Mouse (Mus musculus) kidney, adult 2 months (tissue): ENCODE results near the gene Kdm1a. TPM values are rescaled to one million over a fixed set of nuclear protein-coding genes. Genes with fewer than 3 reads are reported as not detected.
A peak's percentile ranks its signal among the peaks of the same experiment; 100 is the strongest.

ENCODE experiments used
- DNase-seq: peaks from one replicate; pipeline ENCODE4 v3.0.0; 2021
- H3K27ac ChIP-seq: fragments of 200-500 bp; 2 replicates; pipeline ENCODE4 v1.5.1; 2012; ENCODE audit warnings: low read depth, low read length, control low read depth, inconsistent platforms; ENCODE audit not compliant: insufficient read depth
- H3K27me3 ChIP-seq: fragments of 200-500 bp; replicated peaks from 2 replicates; pipeline ENCODE4 v1.6.1; 2012; ENCODE audit warnings: mild to moderate bottlenecking, moderate library complexity, low read length, inconsistent platforms; ENCODE audit not compliant: control insufficient read depth, insufficient read depth
- H3K36me3 ChIP-seq: fragments of 200-500 bp; 2 replicates; pipeline ENCODE4 v1.6.1; 2012; ENCODE audit warnings: mild to moderate bottlenecking, moderate library complexity, low read length, inconsistent platforms; ENCODE audit not compliant: control insufficient read depth, insufficient read depth
- H3K4me1 ChIP-seq: fragments of 200-500 bp; 2 replicates; pipeline ENCODE4 v1.6.1; 2011; ENCODE audit warnings: low read length; ENCODE audit not compliant: control insufficient read depth, insufficient read depth
- H3K4me3 ChIP-seq: fragments of 200-500 bp; 2 replicates; pipeline ENCODE4 v1.5.1; 2011; ENCODE audit warnings: mild to moderate bottlenecking, low read depth, low read length, control low read depth; ENCODE audit not compliant: insufficient read depth
- CTCF ChIP-seq: fragments of 200-500 bp; conservative IDR thresholded peaks from 2 replicates; pipeline ENCODE4 v1.5.1; 2011; ENCODE audit warnings: low read depth, mild to moderate bottlenecking, control low read depth, low read length, moderate library complexity, mixed read lengths; ENCODE audit not compliant: insufficient read depth, insufficient read length
- POLR2A ChIP-seq: fragments of 200-500 bp; IDR thresholded peaks from one replicate; pipeline ENCODE4 v1.6.1; 2011; ENCODE audit warnings: low read depth, low read length, control low read depth
- WGBS: fragments of 180-500 bp; shearing (Covaris S2); methylation state at CpG from one replicate; pipeline ENCODE4 v1.1.7; 2018; 5-methylcytosine and 5-hydroxymethylcytosine counted together
- polyA plus RNA-seq: library from polyadenylated mRNA; depleted of rRNA; stranded (reverse); fragments of >200 nt; gene quantifications from 2 replicates; pipeline ENCODE4 v1.2.3, GENCODE M21; 2012

Gene Kdm1a
- polyA plus RNA-seq, 1 experiment, result 21.0 TPM

DNA sequence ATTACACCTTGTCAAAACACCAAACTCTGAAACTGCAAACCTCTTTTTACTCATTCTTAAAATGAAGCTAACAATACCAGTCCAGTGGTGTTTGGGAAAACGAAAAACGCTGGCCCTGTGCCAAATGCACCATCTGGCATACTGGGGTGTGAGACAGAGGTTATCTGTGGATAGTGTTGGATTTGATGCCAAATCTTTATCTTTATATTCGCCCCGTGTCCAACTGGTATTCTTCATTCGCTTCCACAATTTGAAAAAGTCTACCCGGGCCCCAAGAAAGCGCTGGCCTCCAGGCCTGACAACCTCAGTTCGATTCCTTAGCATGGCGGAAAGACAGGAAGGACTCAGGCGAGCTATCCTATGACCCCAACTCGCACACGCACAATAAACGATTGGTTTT, 1.0 kb downstream of the Kdm1a start:
- peak; percentile 49 for DNase-seq
- Histone ChIP-seq H3K27me3 (no peaks in the 10 kb centered on the region), H3K4me1 (peaks cover 7% of the 10 kb centered on the region; the same call in 1 of the 2 replicates), H3K27ac (no peak overlapping the region), H3K36me3 (no peaks in the 10 kb centered on the region), H3K4me3 (peak overlapping the region; percentile 95)
- TF ChIP-seq POLR2A (no peak), CTCF (no peak)
- WGBS, result under 1% methylated on average over 13 of the region's 13 CpGs

DNA sequence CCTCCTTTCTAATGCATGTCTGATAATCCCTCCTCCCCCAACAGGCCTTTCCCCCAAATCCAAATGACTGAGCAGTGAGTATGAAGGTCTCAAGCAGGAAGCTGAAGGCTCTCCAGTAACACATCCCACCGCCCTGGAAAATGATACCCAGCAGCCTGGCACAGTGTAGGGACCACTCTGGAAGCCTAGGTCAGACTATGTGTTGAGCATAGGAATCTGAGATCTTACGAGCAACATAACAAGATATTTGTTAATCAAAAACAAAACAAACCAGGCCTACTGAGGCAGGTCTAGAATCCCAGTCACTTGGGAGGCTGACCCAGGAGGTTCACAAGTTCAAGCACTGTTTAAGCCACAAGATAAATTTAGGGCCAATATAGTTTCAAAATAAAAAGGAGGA, 2.0 kb downstream of the Kdm1a start:
- H3K4me1 ChIP-seq, result peaks cover 7% of the 10 kb centered on the region; the same call in 1 of the 2 replicates
- H3K4me3 ChIP-seq, result no peak overlapping the region
- no peak for DNase-seq
- TF ChIP-seq POLR2A (no peak), CTCF (no peak)
- H3K36me3 ChIP-seq, result no peaks in the 10 kb centered on the region
- no peaks in the 10 kb centered on the region for H3K27me3 ChIP-seq
- H3K27ac ChIP-seq, result no peak overlapping the region
- 52% methylated on average over 2 of the region's 2 CpGs for WGBS

DNA sequence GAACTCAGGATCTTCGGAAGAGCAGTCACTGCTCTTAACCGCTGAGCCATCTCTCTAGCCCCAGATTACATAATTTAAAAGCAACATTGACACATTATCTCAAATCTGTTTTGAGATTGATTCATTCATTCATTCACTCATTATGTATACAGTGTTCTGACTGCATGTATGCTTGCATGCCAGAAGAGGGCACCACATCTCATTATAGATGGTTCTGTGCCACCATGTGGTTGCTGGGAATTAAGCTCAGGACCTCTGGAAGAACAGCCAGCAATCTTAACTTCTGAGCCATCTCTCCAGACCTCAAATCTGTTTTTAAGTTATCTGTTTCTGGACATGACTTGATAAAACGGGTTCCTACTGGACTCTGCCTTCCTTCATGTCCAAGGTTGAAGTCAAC, 2.7 kb downstream of the Kdm1a start:
- Histone ChIP-seq H3K4me3 (no peak overlapping the region), H3K36me3 (no peaks in the 10 kb centered on the region), H3K27ac (no peak overlapping the region), H3K27me3 (no peaks in the 10 kb centered on the region), H3K4me1 (peaks cover 10% of the 10 kb centered on the region; the same call in 1 of the 2 replicates)
- DNase-seq, result no peak
- WGBS, result 97% methylated on average over 3 of the region's 3 CpGs
- no peak for TF ChIP-seq POLR2A
- no peak for TF ChIP-seq CTCF

DNA sequence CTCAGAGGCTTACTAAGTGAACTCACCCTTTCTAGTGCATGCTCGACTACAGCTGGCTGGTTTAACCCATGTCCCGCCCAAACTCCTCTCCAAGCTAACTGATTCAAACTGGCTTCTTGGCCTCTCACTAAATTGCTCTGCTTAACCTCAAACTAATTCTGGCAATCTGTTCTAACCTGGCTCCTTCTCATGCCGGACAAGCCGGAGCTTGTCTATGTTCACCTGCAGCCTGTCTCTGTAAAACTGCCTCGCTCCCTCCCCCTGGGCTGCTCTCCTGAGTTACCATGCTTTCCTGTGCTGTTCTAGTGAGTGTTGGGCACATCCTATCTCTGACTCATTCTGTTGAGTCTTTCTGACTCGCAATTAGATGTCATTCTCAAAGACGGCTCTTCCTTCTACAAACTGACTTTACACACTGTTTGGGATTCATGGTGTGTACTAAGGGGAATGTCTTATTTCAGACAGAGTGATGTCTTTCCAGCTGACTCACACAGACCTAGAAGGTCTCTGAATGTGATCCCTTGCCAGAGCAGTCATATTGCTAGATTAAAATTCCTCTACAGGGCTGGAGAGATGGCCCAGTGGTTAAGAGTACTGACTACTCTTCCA, 4.2 kb downstream of the Kdm1a start:
- H3K36me3 ChIP-seq, result no peaks in the 10 kb centered on the region
- DNase-seq, result no peak
- TF ChIP-seq POLR2A (no peak), CTCF (no peak)
- peaks cover 12% of the 10 kb centered on the region; the same call in 1 of the 2 replicates for H3K4me1 ChIP-seq
- H3K27ac ChIP-seq, result no peak overlapping the region
- 82% methylated on average over 7 of the region's 7 CpGs for WGBS
- H3K4me3 ChIP-seq, result no peak overlapping the region
- H3K27me3 ChIP-seq, result no peaks in the 10 kb centered on the region

DNA sequence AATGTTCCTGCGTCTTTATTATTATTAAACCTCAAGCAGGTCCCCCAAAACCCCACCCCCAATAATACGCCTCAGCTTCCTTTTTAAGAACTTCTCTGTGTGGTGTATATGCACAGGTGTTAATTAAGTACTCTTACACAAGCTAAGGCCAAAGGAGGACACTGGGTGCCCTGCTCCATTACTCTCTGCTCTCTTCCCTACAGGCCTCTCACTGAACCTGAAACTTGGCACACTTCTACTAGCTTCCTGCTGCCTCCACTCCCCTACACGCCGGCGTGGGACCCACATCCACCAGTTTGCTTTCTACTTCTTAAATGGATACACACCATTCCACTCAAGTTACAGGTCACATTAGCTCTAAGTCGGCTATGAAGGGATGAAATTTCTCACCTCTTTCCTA, 7.3 kb downstream of the Kdm1a start:
- DNase-seq, result peak; percentile 29
- 43% methylated on average over 6 of the region's 6 CpGs for WGBS
- Histone ChIP-seq H3K4me3 (no peak overlapping the region), H3K27me3 (no peaks in the 10 kb centered on the region), H3K4me1 (peaks cover 6% of the 10 kb centered on the region; the same call in 1 of the 2 replicates), H3K27ac (no peak overlapping the region), H3K36me3 (no peaks in the 10 kb centered on the region)
- TF ChIP-seq CTCF (no peak), POLR2A (no peak)

DNA sequence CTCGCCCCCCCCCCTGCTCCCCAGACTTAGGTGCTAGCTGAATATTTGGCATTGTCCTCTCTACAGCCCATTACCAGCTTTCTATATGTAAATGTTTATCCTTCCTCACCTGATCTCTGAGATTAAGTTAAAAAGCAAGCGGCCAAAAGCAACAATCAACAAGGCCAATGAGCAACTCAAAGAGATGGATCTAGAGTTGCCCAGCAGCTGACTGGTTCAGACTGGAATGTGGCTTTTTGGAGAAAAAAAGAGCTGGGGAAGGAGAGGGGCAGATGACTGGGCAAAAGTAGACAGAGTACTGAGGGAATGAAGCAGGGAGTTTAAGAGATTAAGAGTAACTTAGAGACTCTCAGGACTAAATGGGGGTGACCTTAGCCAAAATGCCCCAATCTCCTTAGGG, 8.5 kb downstream of the Kdm1a start:
- DNase-seq, result no peak
- Histone ChIP-seq H3K4me3 (no peak overlapping the region), H3K27me3 (no peaks in the 10 kb centered on the region), H3K27ac (no peak overlapping the region), H3K4me1 (peaks cover 6% of the 10 kb centered on the region; the same call in 1 of the 2 replicates), H3K36me3 (no peaks in the 10 kb centered on the region; the same call in 1 of the 2 replicates)
- WGBS, result 81% methylated on average over 2 of the region's 2 CpGs
- TF ChIP-seq POLR2A, result no peak
- no peak for TF ChIP-seq CTCF

DNA sequence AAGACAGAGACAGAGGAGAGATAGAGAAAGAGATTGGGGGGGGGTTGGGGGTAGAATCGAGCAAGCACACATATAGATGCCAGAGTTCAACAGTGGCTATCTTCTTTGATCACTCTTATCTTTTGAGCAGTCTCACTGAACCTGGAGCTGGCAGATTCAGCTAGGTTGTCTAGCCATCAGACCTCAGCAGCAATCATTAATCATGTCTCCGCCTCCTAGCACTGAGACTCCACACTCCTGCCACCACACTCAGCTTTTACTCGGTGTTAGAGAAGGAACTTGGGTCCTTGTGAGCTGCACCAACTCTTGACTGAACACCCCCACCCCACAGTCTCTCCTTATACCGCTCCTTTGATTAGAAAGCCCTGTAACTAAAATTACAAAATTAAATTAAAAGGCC, 10.4 kb downstream of the Kdm1a start:
- TF ChIP-seq POLR2A, result no peak
- no peak for TF ChIP-seq CTCF
- peak; percentile 25 for DNase-seq
- 43% methylated on average over 4 of the region's 4 CpGs for WGBS
- Histone ChIP-seq H3K4me1 (peaks cover 6% of the 10 kb centered on the region; the same call in 1 of the 2 replicates), H3K27me3 (no peaks in the 10 kb centered on the region), H3K36me3 (no peaks in the 10 kb centered on the region; the same call in 1 of the 2 replicates), H3K4me3 (no peak overlapping the region), H3K27ac (no peak overlapping the region)
